Mouse (Mus musculus): ENCODE measurements around the gene Cldn10. TPM values are rescaled to one million over a fixed set of nuclear protein-coding genes. Genes with fewer than 3 reads are reported as not detected.

The Cldn10 gene
- 59.2 and 60.3 TPM in 2 replicates for polyA plus RNA-seq (2015; fragmentation: Nextera tagmentation; extraction: Ambion mirVana)

DNA sequence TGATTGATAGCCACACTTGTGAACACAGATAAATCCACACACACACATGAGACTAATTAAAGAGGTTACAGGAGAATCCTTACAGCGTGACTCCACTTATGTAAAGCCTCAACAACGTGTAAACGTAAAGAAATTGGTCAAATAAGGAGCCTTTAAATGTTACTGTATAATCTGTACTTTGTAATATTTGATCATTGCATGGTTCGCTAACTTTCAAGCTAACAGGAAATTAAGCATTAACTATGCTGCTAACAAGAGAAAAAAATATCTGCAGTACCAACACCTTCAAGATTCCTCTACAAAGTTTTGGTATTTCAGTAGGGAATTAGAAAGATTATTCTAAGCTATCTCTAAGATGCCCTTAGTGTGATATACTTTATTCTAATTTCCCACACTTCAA, at the start of gene Cldn10:
Gene Cldn10, plus strand, starts transcription at position 288 of the 400 bp plus-strand sequence.
- TF ChIP-seq CTCF (IDR thresholded peaks at IDR 0.05) = no peak
- TF ChIP-seq EP300 (IDR thresholded peaks at IDR 0.05) = no peak
- H3K9ac ChIP-seq (replicated peaks; ENCODE audit: low read depth) = no peak within 1 kb of the TSS
- no peaks in the 10 kb centered on the region for H3K4me1 ChIP-seq (ENCODE audit: insufficient read depth, low read depth, low read length)
- no peak for DNase-seq (ENCODE audit: low spot score)
- no peak within 1 kb of the TSS for H3K4me3 ChIP-seq (ENCODE audit: low read depth, low read length)
- no peak within 1 kb of the TSS for H3K4me2 ChIP-seq (replicated peaks; ENCODE audit: low read depth, low read length)
- H3K27ac ChIP-seq (ENCODE audit: low read length) = no peak within 1 kb of the TSS
- H3K36me3 ChIP-seq (ENCODE audit: insufficient read depth, low read length) = no peaks in the 10 kb centered on the region
- H3K9me3 ChIP-seq (ENCODE audit: low read length) = no peaks in the 10 kb centered on the region
- WGBS = 66% methylated on average over 4 of the region's 4 CpGs
- H3K27me3 ChIP-seq (replicated peaks; ENCODE audit: insufficient read depth, low read length) = no peaks in the 10 kb centered on the region
- ATAC-seq = no peak

DNA sequence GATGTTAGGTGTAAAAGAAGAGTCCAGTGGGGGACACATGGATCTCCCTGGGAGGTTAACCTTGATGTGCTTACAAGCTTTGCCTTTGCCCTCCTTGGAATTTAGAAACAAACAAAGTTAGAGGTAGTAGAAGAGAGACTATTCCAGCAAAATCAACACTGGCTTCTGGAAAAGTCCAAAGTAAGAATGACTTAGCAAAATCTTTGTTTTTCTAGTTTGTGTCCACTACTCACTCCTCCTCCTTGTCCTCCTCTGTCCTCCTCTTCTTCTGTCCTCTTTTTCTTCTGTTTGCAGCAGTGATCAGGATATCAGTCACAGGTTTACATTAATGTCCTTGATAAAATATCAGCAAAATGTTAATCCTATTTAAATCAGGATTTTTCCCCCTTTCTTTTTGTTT, 45.9 kb upstream of the Cldn10 start:
- no peak overlapping the region for H3K4me3 ChIP-seq (ENCODE audit: low read depth, low read length)

DNA sequence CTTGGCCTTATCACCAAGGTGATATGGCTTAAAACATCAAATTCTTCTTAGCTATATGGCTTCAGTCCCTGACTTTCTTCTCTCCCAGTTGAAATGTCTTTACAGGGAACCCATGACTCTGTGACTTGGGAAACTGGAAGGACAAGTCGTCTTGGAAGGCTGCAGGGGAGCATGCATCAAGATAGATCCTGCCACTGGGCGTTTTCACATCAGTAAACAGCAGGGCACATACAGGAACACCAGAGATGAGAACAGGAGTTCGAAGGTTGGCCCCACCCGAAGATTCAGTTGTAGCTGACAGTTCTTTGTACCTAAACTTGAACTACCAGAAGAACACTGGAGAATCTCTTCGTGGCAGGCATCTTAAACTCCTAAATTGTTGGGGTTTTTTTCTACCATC, 44.8 kb upstream of the Cldn10 start:
- WGBS = 64% methylated on average over 5 of the region's 5 CpGs
- H3K36me3 ChIP-seq (ENCODE audit: insufficient read depth, low read length) = no peaks in the 10 kb centered on the region
- no peak overlapping the region for H3K27ac ChIP-seq (ENCODE audit: low read length)

More for the DNA sequence above, 45.9 kb upstream of the Cldn10 start:
- Histone ChIP-seq H3K36me3 (ENCODE audit: insufficient read depth, low read length) (no peaks in the 10 kb centered on the region), H3K9me3 (ENCODE audit: low read length) (no peaks in the 10 kb centered on the region), H3K4me2 (replicated peaks; ENCODE audit: low read depth, low read length) (no peak overlapping the region), H3K27ac (ENCODE audit: low read length) (no peak overlapping the region), H3K27me3 (replicated peaks; ENCODE audit: insufficient read depth, low read length) (no peaks in the 10 kb centered on the region), H3K4me1 (ENCODE audit: insufficient read depth, low read depth, low read length) (no peaks in the 10 kb centered on the region), H3K9ac (replicated peaks; ENCODE audit: low read depth) (no peak overlapping the region)
- DNase-seq (ENCODE audit: low spot score) (no peak), ATAC-seq (no peak)
- TF ChIP-seq EP300 (IDR thresholded peaks at IDR 0.05) (no peak), CTCF (IDR thresholded peaks at IDR 0.05) (no peak)

DNA sequence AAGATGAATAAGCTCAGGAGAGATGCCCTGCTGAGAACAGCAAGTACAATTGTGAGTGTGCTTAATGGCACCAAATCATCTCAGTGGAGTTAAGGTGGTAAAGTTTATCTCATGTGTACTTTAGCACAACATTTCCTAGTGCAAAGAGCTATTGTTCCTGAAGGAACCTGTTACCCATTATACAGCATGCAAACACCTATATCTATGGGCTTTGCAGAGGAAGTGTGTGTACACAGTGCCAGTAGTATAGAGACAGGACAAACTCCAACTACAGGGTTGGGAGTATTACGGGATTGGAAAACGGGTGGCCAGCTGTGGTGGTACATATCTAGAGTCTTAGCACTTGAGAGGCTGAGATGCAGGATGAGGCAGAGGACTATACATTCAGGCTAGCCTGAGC, 38.6 kb upstream of the Cldn10 start:
- no peaks in the 10 kb centered on the region for H3K9me3 ChIP-seq (ENCODE audit: low read length)
- H3K4me2 ChIP-seq (replicated peaks; ENCODE audit: low read depth, low read length) = no peak overlapping the region
- H3K36me3 ChIP-seq (ENCODE audit: insufficient read depth, low read length) = no peaks in the 10 kb centered on the region
- no peak for TF ChIP-seq EP300 (IDR thresholded peaks at IDR 0.05)
- no peak for TF ChIP-seq CTCF (IDR thresholded peaks at IDR 0.05)
- no peaks in the 10 kb centered on the region for H3K4me1 ChIP-seq (ENCODE audit: insufficient read depth, low read depth, low read length)
- 66% methylated on average over 2 of the region's 2 CpGs for WGBS
- H3K4me3 ChIP-seq (ENCODE audit: low read depth, low read length) = no peak overlapping the region
- DNase-seq (ENCODE audit: low spot score) = no peak
- no peak for ATAC-seq
- H3K27me3 ChIP-seq (replicated peaks; ENCODE audit: insufficient read depth, low read length) = no peaks in the 10 kb centered on the region
- no peak overlapping the region for H3K27ac ChIP-seq (ENCODE audit: low read length)
- no peak overlapping the region for H3K9ac ChIP-seq (replicated peaks; ENCODE audit: low read depth)

More for the DNA sequence above, 44.8 kb upstream of the Cldn10 start:
- DNase-seq (ENCODE audit: low spot score) = no peak
- Histone ChIP-seq H3K9ac (replicated peaks; ENCODE audit: low read depth) (no peak overlapping the region), H3K9me3 (ENCODE audit: low read length) (no peaks in the 10 kb centered on the region), H3K4me1 (ENCODE audit: insufficient read depth, low read depth, low read length) (no peaks in the 10 kb centered on the region), H3K27me3 (replicated peaks; ENCODE audit: insufficient read depth, low read length) (no peaks in the 10 kb centered on the region), H3K4me3 (ENCODE audit: low read depth, low read length) (no peak overlapping the region), H3K4me2 (replicated peaks; ENCODE audit: low read depth, low read length) (no peak overlapping the region)
- TF ChIP-seq CTCF (IDR thresholded peaks at IDR 0.05) (no peak), EP300 (IDR thresholded peaks at IDR 0.05) (no peak)
- ATAC-seq = no peak

DNA sequence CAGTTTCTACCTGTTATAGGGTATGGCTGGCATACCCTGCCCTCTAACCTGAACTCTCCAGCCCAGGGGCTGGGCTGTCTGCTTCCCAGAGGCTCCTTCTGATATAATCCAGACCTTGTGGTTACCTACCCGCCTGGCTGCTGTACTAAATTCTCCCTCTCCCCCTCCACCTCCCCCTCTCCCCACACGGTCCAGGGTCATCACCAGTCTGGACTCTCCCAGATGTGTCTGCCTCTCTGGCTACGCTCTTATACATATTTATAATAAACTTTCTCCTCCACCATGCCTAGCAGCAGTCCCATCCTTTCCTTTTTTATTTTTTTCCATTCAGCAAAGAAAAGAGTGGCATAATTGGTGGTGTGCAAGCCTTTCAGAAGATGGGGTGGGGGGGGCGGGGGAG, 38.0 kb upstream of the Cldn10 start:
- ATAC-seq = no peak
- 45% methylated on average over 4 of the region's 4 CpGs for WGBS

DNA sequence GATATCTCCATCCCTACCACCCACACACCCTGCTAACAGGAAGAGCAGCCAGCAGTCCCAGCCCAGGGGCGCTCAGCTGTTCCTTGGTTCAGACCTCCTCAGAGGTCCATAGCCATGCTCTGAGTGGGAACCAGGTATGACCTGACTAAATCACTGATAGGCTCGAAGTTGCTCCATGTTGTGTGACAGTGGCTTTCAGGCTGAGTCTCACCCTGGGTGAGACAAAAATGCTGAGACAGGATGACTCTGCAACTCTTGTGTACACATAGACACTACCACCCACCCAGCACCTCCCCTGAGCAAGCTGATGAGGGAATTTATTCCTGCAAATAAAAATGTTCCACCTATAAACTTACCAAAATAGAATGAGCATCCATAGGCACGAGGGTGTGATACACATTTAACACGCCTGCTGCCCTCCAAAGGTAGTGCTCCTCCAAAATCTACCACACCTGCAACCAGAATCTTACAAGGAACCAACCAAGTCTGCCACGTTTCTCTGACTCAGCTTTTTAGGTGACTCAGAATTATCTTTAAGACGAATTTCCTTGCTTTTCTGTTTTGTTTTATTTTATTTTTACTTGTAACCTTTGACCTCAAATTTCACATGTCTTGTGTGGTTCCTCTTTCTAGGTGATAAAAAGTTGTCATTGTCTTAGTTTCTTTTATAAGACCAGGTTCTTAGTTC, 37.1 kb upstream of the Cldn10 start:
- Histone ChIP-seq H3K27ac (ENCODE audit: low read length) (no peak overlapping the region), H3K9ac (replicated peaks; ENCODE audit: low read depth) (no peak overlapping the region), H3K9me3 (ENCODE audit: low read length) (no peaks in the 10 kb centered on the region), H3K4me3 (ENCODE audit: low read depth, low read length) (no peak overlapping the region), H3K27me3 (replicated peaks; ENCODE audit: insufficient read depth, low read length) (no peaks in the 10 kb centered on the region), H3K4me2 (replicated peaks; ENCODE audit: low read depth, low read length) (no peak overlapping the region), H3K4me1 (ENCODE audit: insufficient read depth, low read depth, low read length) (no peaks in the 10 kb centered on the region), H3K36me3 (ENCODE audit: insufficient read depth, low read length) (no peaks in the 10 kb centered on the region)
- no peak for TF ChIP-seq CTCF (IDR thresholded peaks at IDR 0.05)
- no peak for TF ChIP-seq EP300 (IDR thresholded peaks at IDR 0.05)
- ATAC-seq (no peak), DNase-seq (ENCODE audit: low spot score) (no peak)
- 73% methylated on average over 6 of the region's 6 CpGs for WGBS

More for the DNA sequence above, 38.0 kb upstream of the Cldn10 start:
- no peak for TF ChIP-seq CTCF (IDR thresholded peaks at IDR 0.05)
- no peak for TF ChIP-seq EP300 (IDR thresholded peaks at IDR 0.05)
- H3K4me1 ChIP-seq (ENCODE audit: insufficient read depth, low read depth, low read length) = no peaks in the 10 kb centered on the region
- DNase-seq (ENCODE audit: low spot score) = no peak
- H3K9ac ChIP-seq (replicated peaks; ENCODE audit: low read depth) = no peak overlapping the region
- H3K36me3 ChIP-seq (ENCODE audit: insufficient read depth, low read length) = no peaks in the 10 kb centered on the region
- no peaks in the 10 kb centered on the region for H3K27me3 ChIP-seq (replicated peaks; ENCODE audit: insufficient read depth, low read length)
- no peaks in the 10 kb centered on the region for H3K9me3 ChIP-seq (ENCODE audit: low read length)
- H3K4me3 ChIP-seq (ENCODE audit: low read depth, low read length) = no peak overlapping the region
- H3K4me2 ChIP-seq (replicated peaks; ENCODE audit: low read depth, low read length) = no peak overlapping the region
- no peak overlapping the region for H3K27ac ChIP-seq (ENCODE audit: low read length)

Data from lung, postnatal 0 days (tissue).